Mouse (Mus musculus) CH12.LX (cell line): ENCODE results near the gene Babam2. TPM values are rescaled to one million over a fixed set of nuclear protein-coding genes. Genes with fewer than 3 reads are reported as not detected.

ENCODE experiments used
- DNase-seq: peaks from one replicate; pipeline ENCODE4 v3.0.0-alpha.2; 2013; ENCODE audit errors: extremely low read depth
- H3K27ac ChIP-seq: 2 replicates; pipeline ENCODE4 v1.5.1; 2012; ENCODE audit warnings: low read depth, mild to moderate bottlenecking, control low read depth, moderate library complexity; ENCODE audit not compliant: insufficient read depth
- H3K27me3 ChIP-seq: replicated peaks from 2 replicates; pipeline ENCODE3; 2012; ENCODE audit warnings: inconsistent platforms
- H3K36me3 ChIP-seq, 2 experiments: replicated peaks in 1 of 2; 2 replicates each; pipeline versions ENCODE3 to v1.6.1; 2012; ENCODE audit warnings: inconsistent platforms in 1 of 2, low read length in 1 of 2, mild to moderate bottlenecking in 1 of 2, mixed read lengths in 1 of 2, moderate library complexity in 1 of 2; ENCODE audit not compliant: control insufficient read depth in 1 of 2, insufficient read depth in 1 of 2
- H3K4me1 ChIP-seq, 2 experiments: 2 replicates each; pipeline ENCODE4 v1.6.1; 2012; ENCODE audit warnings: inconsistent platforms in 1 of 2, moderate library complexity in 1 of 2; ENCODE audit not compliant: insufficient read depth in 2 of 2, control insufficient read depth in 1 of 2
- H3K4me2 ChIP-seq: 2 replicates; pipeline ENCODE4 v1.6.1; 2012; ENCODE audit warnings: low read depth, mild to moderate bottlenecking, control low read depth; ENCODE audit not compliant: poor library complexity, insufficient read depth, severe bottlenecking
- H3K4me3 ChIP-seq, 3 experiments: fragments of 150-350 bp in 1 of 3; sonication (generic) in 1 of 3; replicated peaks in 1 of 3; 2 replicates each; pipeline versions ENCODE3 to v1.5.1; 2011 to 2012; ENCODE audit warnings: low read depth in 2 of 3, low read length in 2 of 3, mild to moderate bottlenecking in 2 of 3, moderate library complexity in 2 of 3, control low read depth in 1 of 3, improper control_type of control experiment in 1 of 3, inconsistent platforms in 1 of 3, mixed read lengths in 1 of 3; ENCODE audit not compliant: poor library complexity in 1 of 3
- H3K79me2 ChIP-seq: replicated peaks from 2 replicates; pipeline ENCODE4 v1.6.1; 2012; ENCODE audit warnings: mild to moderate bottlenecking, moderate library complexity; ENCODE audit not compliant: control insufficient read depth, poor library complexity, insufficient read depth, severe bottlenecking; ENCODE audit errors: extremely low read depth
- H3K9ac ChIP-seq: 2 replicates; pipeline ENCODE4 v1.6.1; 2012; ENCODE audit warnings: low read depth, mild to moderate bottlenecking, control low read depth, moderate library complexity; ENCODE audit not compliant: insufficient read depth
- H3K9me3 ChIP-seq: replicated peaks from 2 replicates; pipeline ENCODE3; 2012; ENCODE audit warnings: low read length, inconsistent platforms, mixed read lengths
- BHLHE40 ChIP-seq: IDR thresholded peaks from 2 replicates; pipeline ENCODE4 v1.6.1; 2011; ENCODE audit warnings: mild to moderate bottlenecking, low read depth, low read length, improper control_type of control experiment
- E2F4 ChIP-seq: IDR thresholded peaks from 2 replicates; pipeline ENCODE4 v1.6.1; 2011; ENCODE audit warnings: low read depth, low read length, improper control_type of control experiment; ENCODE audit not compliant: insufficient replicate concordance
- EP300 ChIP-seq: IDR thresholded peaks from 2 replicates; pipeline ENCODE4 v1.6.1; 2011; ENCODE audit warnings: low read length, improper control_type of control experiment
- ETS1 ChIP-seq: conservative IDR thresholded peaks from 2 replicates; pipeline ENCODE4 v1.6.1; 2012; ENCODE audit warnings: low read depth, mild to moderate bottlenecking, inconsistent platforms, low read length, improper control_type of control experiment, moderate library complexity
- GABPA ChIP-seq: IDR thresholded peaks from 2 replicates; pipeline ENCODE4 v1.6.1; 2012; ENCODE audit warnings: low read depth, low read length, improper control_type of control experiment, inconsistent platforms; ENCODE audit not compliant: insufficient replicate concordance
- MAFK ChIP-seq: IDR thresholded peaks from 2 replicates; pipeline ENCODE4 v1.6.1; 2011; ENCODE audit warnings: low read length, improper control_type of control experiment; ENCODE audit not compliant: insufficient replicate concordance
- MAX ChIP-seq: IDR thresholded peaks from 2 replicates; pipeline ENCODE4 v1.6.1; 2011; ENCODE audit warnings: low read length, improper control_type of control experiment
- MYC ChIP-seq: IDR thresholded peaks from 2 replicates; pipeline ENCODE4 v1.6.1; 2011; ENCODE audit warnings: low read depth, mild to moderate bottlenecking, improper control_type of control experiment, low read length
- RAD21 ChIP-seq: IDR thresholded peaks from 2 replicates; pipeline ENCODE4 v1.6.1; 2011; ENCODE audit warnings: low read depth, mild to moderate bottlenecking, low read length, improper control_type of control experiment, moderate library complexity
- SIN3A ChIP-seq: IDR thresholded peaks from 2 replicates; pipeline ENCODE4 v1.6.1; 2012; ENCODE audit warnings: low read length, improper control_type of control experiment, inconsistent platforms
- SMC3 ChIP-seq: IDR thresholded peaks from 2 replicates; pipeline ENCODE4 v1.6.1; 2011; ENCODE audit warnings: low read depth, low read length, improper control_type of control experiment
- UBTF ChIP-seq: IDR thresholded peaks from 2 replicates; pipeline ENCODE4 v1.6.1; 2012; ENCODE audit warnings: low read depth, mild to moderate bottlenecking, inconsistent platforms, low read length, improper control_type of control experiment, moderate library complexity
- USF1 ChIP-seq: IDR thresholded peaks from 2 replicates; pipeline ENCODE4 v1.6.1; 2014; ENCODE audit warnings: low read depth, mild to moderate bottlenecking, inconsistent platforms, low read length, improper control_type of control experiment
- ZC3H11A ChIP-seq: IDR thresholded peaks from 2 replicates; pipeline ENCODE4 v1.6.1; 2012; ENCODE audit warnings: low read depth, mild to moderate bottlenecking, inconsistent platforms, low read length, improper control_type of control experiment
- ZMIZ1 ChIP-seq: IDR thresholded peaks from 2 replicates; pipeline ENCODE4 v1.6.1; 2012; ENCODE audit warnings: low read depth, mild to moderate bottlenecking, inconsistent platforms, low read length, improper control_type of control experiment
- ZNF384 ChIP-seq: IDR thresholded peaks from 2 replicates; pipeline ENCODE4 v1.6.1; 2012; ENCODE audit warnings: low read depth, low read length, improper control_type of control experiment, inconsistent platforms
- dilution Hi-C: fragments of 300-500 bp; cut with MboI; formaldehyde crosslinking; loops from 2 replicates; pipeline ENCODE4 v1.14.3; 2020; ENCODE audit warnings: low sequenced_read_pairs; ENCODE audit not compliant: extremely low pct_unique_long_range_greater_than_20kb, extremely low pct_ligation_motif_present
- in situ Hi-C: fragments of 300-500 bp; cut with MboI; formaldehyde crosslinking; loops from 3 replicates; pipeline ENCODE4 v1.14.3; 2019; ENCODE audit warnings: low sequenced_read_pairs, low pct_ligation_motif_present, low pct_unique_long_range_greater_than_20kb, mixed read lengths
- polyA plus RNA-seq: library from polyadenylated mRNA; unstranded; fragments of >175 nt; gene quantifications from 2 replicates; pipeline ENCODE4 v1.2.1, GENCODE M21; 2012; ENCODE audit warnings: low read depth; ENCODE audit not compliant: insufficient read length
- total RNA-seq, 2 experiments: library from RNA; depleted of rRNA; stranded (reverse); fragments of 300-350 nt in 1 of 2; fragments of >200 nt in 1 of 2; gene quantifications; 2 replicates each; pipeline ENCODE4 v1.2.3; 2012 to 2014

The Babam2 gene
- total and polyA plus RNA-seq, 3 experiments: 38.2 to 78.0 (median 39.8) TPM

- Histone ChIP-seq H3K4me3 (no peak overlapping the region), H3K9me3 (no peaks in the 10 kb centered on the region), H3K4me1 (peaks cover 9 to 42% of the 10 kb centered on the region in 2 experiments; a peak in 3 of 4 replicates), H3K36me3 (no peaks in the 10 kb centered on the region), H3K9ac (no peak overlapping the region), H3K4me2 (no peak overlapping the region), H3K79me2 (no peaks in the 10 kb centered on the region), H3K27me3 (no peaks in the 10 kb centered on the region), H3K27ac (no peak overlapping the region)
- no peak for TF ChIP-seq BHLHE40
- no peak for TF ChIP-seq SMC3
- no peak for TF ChIP-seq EP300
- no peak for TF ChIP-seq MYC
- no peak for TF ChIP-seq ZMIZ1
- no peak for TF ChIP-seq ETS1
- TF ChIP-seq E2F4: no peak
- TF ChIP-seq SIN3A: no peak
- TF ChIP-seq RAD21: no peak
- TF ChIP-seq GABPA: no peak
- TF ChIP-seq UBTF: no peak
- TF ChIP-seq MAX: no peak
- TF ChIP-seq ZC3H11A: no peak
- no peak for TF ChIP-seq MAFK
- TF ChIP-seq ZNF384: no peak
- in situ Hi-C loops (no loop called here), dilution Hi-C loops (no loop called here)
- no peak for DNase-seq
These were observed 405.5 kb downstream of the Babam2 start for GRCm38 (mm10) chr5:32102971-32103431.

GRCm38 (mm10) chr5:32103545-32103944 lies 406.1 kb downstream of the Babam2 start:
- H3K27ac ChIP-seq: no peak overlapping the region
- dilution Hi-C loops: no loop called here
- H3K4me2 ChIP-seq: no peak overlapping the region
- H3K9me3 ChIP-seq: no peaks in the 10 kb centered on the region
- in situ Hi-C loops: no loop called here
- H3K4me3 ChIP-seq: no peak overlapping the region
- no peak for TF ChIP-seq USF1
- no peak for DNase-seq
- peaks cover 9 to 42% of the 10 kb centered on the region in 2 experiments; a peak in 3 of 4 replicates for H3K4me1 ChIP-seq
- H3K27me3 ChIP-seq: no peaks in the 10 kb centered on the region
- no peak overlapping the region for H3K9ac ChIP-seq
- H3K79me2 ChIP-seq: no peaks in the 10 kb centered on the region
- no peaks in the 10 kb centered on the region for H3K36me3 ChIP-seq
